Mouse (Mus musculus): ENCODE results near the gene Nrxn3.

Gene Nrxn3

GRCm38 (mm10) chr12:89198764-89199525, 476.3 kb downstream of the Nrxn3 start:
- DNase-seq: no peak

- DNase-seq: no peak
Observed at GRCm38 (mm10) chr12:89211608-89212007, 488.9 kb downstream of the Nrxn3 start.

- no peak for DNase-seq
Observed at GRCm38 (mm10) chr12:89239826-89240225, 517.1 kb downstream of the Nrxn3 start.

- DNase-seq: no peak
Observed at GRCm38 (mm10) chr12:89241554-89241953, 518.9 kb downstream of the Nrxn3 start.

- no peak for DNase-seq
Observed at GRCm38 (mm10) chr12:89242476-89242875, 519.8 kb downstream of the Nrxn3 start.

GRCm38 (mm10) chr12:89255275-89255892, 532.7 kb downstream of the Nrxn3 start:
- no peak for DNase-seq

GRCm38 (mm10) chr12:89258879-89259278, 536.2 kb downstream of the Nrxn3 start:
- no peak for DNase-seq

- DNase-seq: no peak
Observed at GRCm38 (mm10) chr12:89260076-89260475, 537.4 kb downstream of the Nrxn3 start.

GRCm38 (mm10) chr12:89262261-89262660, 539.6 kb downstream of the Nrxn3 start:
- DNase-seq: no peak

- DNase-seq: no peak
Observed at GRCm38 (mm10) chr12:89282362-89283343, 560.0 kb downstream of the Nrxn3 start.

GRCm38 (mm10) chr12:89284412-89284811, 561.7 kb downstream of the Nrxn3 start:
- DNase-seq: no peak

GRCm38 (mm10) chr12:89287037-89287436, 564.4 kb downstream of the Nrxn3 start:
- no peak for DNase-seq

- DNase-seq: no peak
Observed at GRCm38 (mm10) chr12:89289589-89290274, 567.1 kb downstream of the Nrxn3 start.

- DNase-seq: no peak
Observed at GRCm38 (mm10) chr12:89290736-89291574, 568.3 kb downstream of the Nrxn3 start.

GRCm38 (mm10) chr12:89302011-89302410, 579.3 kb downstream of the Nrxn3 start:
- DNase-seq: peak; percentile 60

- no peak for DNase-seq
Observed at GRCm38 (mm10) chr12:89310200-89310599, 587.5 kb downstream of the Nrxn3 start.

- DNase-seq: no peak
Observed at GRCm38 (mm10) chr12:89312586-89312985, 589.9 kb downstream of the Nrxn3 start.

- no peak for DNase-seq
Observed at GRCm38 (mm10) chr12:89325864-89326560, 603.3 kb downstream of the Nrxn3 start.

- DNase-seq: peak; percentile 39
Observed at GRCm38 (mm10) chr12:89331474-89332263, 609.0 kb downstream of the Nrxn3 start.

- DNase-seq: no peak
Observed at GRCm38 (mm10) chr12:89333486-89333885, 610.8 kb downstream of the Nrxn3 start.
